Mouse (Mus musculus): Measurements from ENCODE around the gene Ugt1a7c.

The Ugt1a7c gene

GRCm38 (mm10) chr1:88259643-88260024 lies 164.8 kb downstream of the Ugt1a7c start:
- no peak for DNase-seq (ENCODE audit: low read depth in 1 of 2, low spot score in 2 of 2)

- DNase-seq (ENCODE audit: low read depth in 1 of 2, low spot score in 2 of 2), result no peak
These were observed 165.3 kb downstream of the Ugt1a7c start for GRCm38 (mm10) chr1:88260114-88260513.

GRCm38 (mm10) chr1:88260604-88261377 lies 165.9 kb downstream of the Ugt1a7c start:
- DNase-seq (ENCODE audit: low read depth in 1 of 2, low spot score in 2 of 2), result no peak

GRCm38 (mm10) chr1:88261706-88262105 lies 166.8 kb downstream of the Ugt1a7c start:
- DNase-seq (ENCODE audit: low read depth in 1 of 2, low spot score in 2 of 2), result no peak

- no peak for DNase-seq (ENCODE audit: low read depth in 1 of 2, low spot score in 2 of 2)
These were observed 167.4 kb downstream of the Ugt1a7c start for GRCm38 (mm10) chr1:88262255-88262654.

GRCm38 (mm10) chr1:88262961-88263360 lies 168.1 kb downstream of the Ugt1a7c start:
- no peak for DNase-seq (ENCODE audit: low read depth in 1 of 2, low spot score in 2 of 2)

- DNase-seq (ENCODE audit: low read depth in 1 of 2, low spot score in 2 of 2), result no peak
These were observed 168.9 kb downstream of the Ugt1a7c start for GRCm38 (mm10) chr1:88263778-88264177.

GRCm38 (mm10) chr1:88264237-88264868 lies 169.5 kb downstream of the Ugt1a7c start:
- no peak for DNase-seq (ENCODE audit: low read depth in 1 of 2, low spot score in 2 of 2)

- no peak for DNase-seq (ENCODE audit: low read depth in 1 of 2, low spot score in 2 of 2)
These were observed 170.0 kb downstream of the Ugt1a7c start for GRCm38 (mm10) chr1:88264869-88265240.

GRCm38 (mm10) chr1:88266123-88266522 lies 171.3 kb downstream of the Ugt1a7c start:
- DNase-seq (ENCODE audit: low read depth in 1 of 2, low spot score in 2 of 2), result no peak

GRCm38 (mm10) chr1:88267489-88267888 lies 172.6 kb downstream of the Ugt1a7c start:
- no peak for DNase-seq (ENCODE audit: low read depth in 1 of 2, low spot score in 2 of 2)

- no peak for DNase-seq (ENCODE audit: low read depth in 1 of 2, low spot score in 2 of 2)
These were observed 173.2 kb downstream of the Ugt1a7c start for GRCm38 (mm10) chr1:88268070-88268469.

Measured in monocyte, adult 2 months (primary cell).